ENCODE assay signal across 32 mouse cellular contexts in the genomic region with DNA sequence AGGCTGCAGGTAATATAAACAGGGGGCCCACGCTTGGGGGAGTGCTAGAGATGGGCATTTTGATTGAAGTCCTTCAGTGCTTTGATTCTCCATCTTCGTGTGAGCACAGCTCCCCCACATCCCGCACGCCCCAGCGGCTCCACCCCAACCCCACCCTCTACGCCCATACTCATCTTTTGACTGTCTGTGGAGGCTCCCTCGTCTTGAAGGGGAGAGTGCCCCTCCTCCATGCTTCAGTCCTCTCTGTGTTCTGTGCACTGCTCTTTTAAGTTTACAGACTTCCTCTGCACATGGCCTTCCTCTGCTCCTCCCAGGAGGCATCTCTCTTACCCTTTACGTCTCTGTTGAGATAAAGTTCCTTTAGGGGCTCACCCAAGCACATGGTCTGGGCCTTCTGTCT. TPM values are rescaled to one million over a fixed set of nuclear protein-coding genes. Genes with fewer than 3 reads are reported as not detected.
DNase-seq lines count a peak whose midpoint lies in the region; ATAC-seq and TF ChIP-seq lines count a peak whose summit lies in the region.
"Had no signal": no experiment of that assay in that cellular context is flagged by ENCODE, and none has a peak within 500 bp of the region (broad histone marks: within the 10 kb centered on the region; RNA-seq: fewer than 3 reads in every experiment).

No protein-coding gene starts in this region.

- peaks cover 16% of the 10 kb centered on the region for H3K4me1 ChIP-seq in E14TG2a.4 (replicated peaks; ENCODE audit: low read depth, low read length)
- H3K4me1 ChIP-seq in hindbrain, embryonic 14.5 days (replicated peaks; ENCODE audit: control insufficient read depth, insufficient read depth, low read length), result no peaks in the 10 kb centered on the region
- peaks cover 11% of the 10 kb centered on the region for H3K4me1 ChIP-seq in limb, embryonic 10.5 days
- H3K4me1 ChIP-seq: embryonic facial prominence, embryonic 12.5 days; midbrain, embryonic 15.5 days; neural tube, embryonic 13.5 days had no signal

- H3K9me3 ChIP-seq in E14TG2a.4 (ENCODE audit: low read length), result peaks cover 8% of the 10 kb centered on the region
- no peaks in the 10 kb centered on the region for H3K9me3 ChIP-seq in hindbrain, embryonic 14.5 days (ENCODE audit: control insufficient read depth, low read length)
- no peaks in the 10 kb centered on the region for H3K9me3 ChIP-seq in limb, embryonic 10.5 days (replicated peaks)
- H3K9me3 ChIP-seq: embryonic facial prominence, embryonic 12.5 days; forebrain, embryonic 12.5 days; hindbrain, embryonic 10.5 days; liver, embryonic 13.5 days; midbrain, embryonic 15.5 days; neural tube, embryonic 13.5 days had no signal

- WGBS in hindbrain, embryonic 14.5 days, result 65% methylated on average over 8 of the region's 8 CpGs
- 51% methylated on average over 8 of the region's 8 CpGs for WGBS in limb, embryonic 10.5 days

- no peaks in the 10 kb centered on the region for H3K36me3 ChIP-seq in E14TG2a.4 (ENCODE audit: insufficient read depth, low read length)
- H3K36me3 ChIP-seq in hindbrain, embryonic 14.5 days (replicated peaks; ENCODE audit: control insufficient read depth, insufficient read depth), result no peaks in the 10 kb centered on the region
- H3K36me3 ChIP-seq in limb, embryonic 10.5 days, result no peaks in the 10 kb centered on the region
- H3K36me3 ChIP-seq: embryonic facial prominence, embryonic 12.5 days; forebrain, embryonic 12.5 days; hindbrain, embryonic 10.5 days; liver, embryonic 13.5 days; midbrain, embryonic 15.5 days; neural tube, embryonic 13.5 days had no signal

- no peak for TF ChIP-seq CTCF in E14TG2a.4 (conservative IDR thresholded peaks at IDR 0.05; ENCODE audit: low read length)

- no peak overlapping the region for H3K4me2 ChIP-seq in hindbrain, embryonic 14.5 days (replicated peaks)
- H3K4me2 ChIP-seq: embryonic facial prominence, embryonic 12.5 days; forebrain, embryonic 12.5 days; liver, embryonic 13.5 days; midbrain, embryonic 15.5 days; neural tube, embryonic 13.5 days had no signal

- no peak overlapping the region for H3K27ac ChIP-seq in hindbrain, embryonic 14.5 days
- H3K27ac ChIP-seq in limb, embryonic 10.5 days, result no peak overlapping the region
- H3K27ac ChIP-seq: embryonic facial prominence, embryonic 12.5 days; forebrain, embryonic 12.5 days; heart, adult 2 months; hindbrain, embryonic 10.5 days; hindbrain, postnatal 0 days; liver, embryonic 13.5 days; midbrain, embryonic 15.5 days; neural tube, embryonic 13.5 days had no signal

- no peak overlapping the region for H3K9ac ChIP-seq in hindbrain, embryonic 14.5 days
- H3K9ac ChIP-seq: embryonic facial prominence, embryonic 12.5 days; forebrain, embryonic 12.5 days; liver, embryonic 13.5 days; midbrain, embryonic 15.5 days; neural tube, embryonic 13.5 days had no signal

- no peak for ATAC-seq in megakaryocyte, adult 5-6 weeks (ENCODE audit: poor library complexity, severe bottlenecking)
- no peak for ATAC-seq in hindbrain, embryonic 14.5 days (ENCODE audit: low FRiP score)
- ATAC-seq: hindbrain, postnatal 0 days; midbrain, embryonic 15.5 days had no signal

- H3K27me3 ChIP-seq in E14TG2a.4 (ENCODE audit: insufficient read depth, low read length), result peaks cover 23% of the 10 kb centered on the region
- no peaks in the 10 kb centered on the region for H3K27me3 ChIP-seq in hindbrain, embryonic 14.5 days (ENCODE audit: control insufficient read depth, insufficient read depth, low read length)
- no peaks in the 10 kb centered on the region for H3K27me3 ChIP-seq in limb, embryonic 10.5 days (ENCODE audit: low read depth, poor library complexity, severe bottlenecking)
- H3K27me3 ChIP-seq: embryonic facial prominence, embryonic 12.5 days; liver, embryonic 13.5 days; midbrain, embryonic 15.5 days; neural tube, embryonic 13.5 days had no signal

- H3K4me3 ChIP-seq in E14TG2a.4 (replicated peaks; ENCODE audit: low read length), result peak overlapping the region; percentile 29; the same call in 1 of the 2 replicates
- H3K4me3 ChIP-seq in hindbrain, embryonic 14.5 days (replicated peaks; ENCODE audit: low read length), result no peak overlapping the region
- H3K4me3 ChIP-seq in limb, embryonic 10.5 days, result no peak overlapping the region
- H3K4me3 ChIP-seq: embryonic facial prominence, embryonic 12.5 days; erythroblast, embryonic 14.5 days; forebrain, embryonic 12.5 days; heart, adult 2 months; hindbrain, embryonic 10.5 days; liver, embryonic 13.5 days; megakaryocyte, embryonic 14.5 days; midbrain, embryonic 15.5 days; neural tube, embryonic 13.5 days had no signal

- peak; percentile 67 for DNase-seq in CD4-positive, CD25-positive, alpha-beta regulatory T cell, adult 2 months (ENCODE audit: low read depth, low spot score)
- peak; percentile 11 to 53 for DNase-seq in thymus, adult 18-20 months
- DNase-seq in thymus, postnatal 36 days, result peak; percentile 46 to 70
- DNase-seq in hindbrain, embryonic 14.5 days (ENCODE audit: low spot score), result no peak
- no peak for DNase-seq in limb, embryonic 10.5 days (ENCODE audit: low spot score)
- DNase-seq: adrenal gland, adult 2 months; cerebellum, adult 2 months; cerebellum, postnatal 25 days; gastrocnemius, postnatal 25 days; heart, adult 2 months; kidney, adult 11 months; kidney, postnatal 36 days; liver, embryonic 13.5 days; lung, adult 2 months; lung, postnatal 14 days; retina, postnatal 1 day; right cerebral cortex, postnatal 25 days; spleen, adult 18-20 months had no signal

RNA-seq across cellular contexts. Expression of gene Gabrr2, which starts 14.9 kb away (rescaled TPM):
- not detected in 2 replicates for total RNA-seq in megakaryocyte, adult 5-6 weeks (2015)
- total RNA-seq in megakaryocyte, adult 5-6 weeks (2017), result 0.18 TPM in 1 of 2 replicates, not detected in the other
- 0.50 and 0.94 TPM in 2 replicates for polyA plus RNA-seq in hindbrain, embryonic 14.5 days (2014; fragmentation: Nextera tagmentation; extraction: Ambion mirVana)
- polyA plus RNA-seq in limb, embryonic 10.5 days (2016; fragmentation: Nextera tagmentation; extraction: Ambion mirVana), result 0.10 TPM in 1 of 2 replicates, not detected in the other
- total RNA-seq: adrenal gland, adult 2 months; ES-E14 had no signal
- polyA plus RNA-seq: erythroblast, embryonic 14.5 days; heart, postnatal 0 days; liver, embryonic 13.5 days had no signal

RNA-seq across cellular contexts. Expression of gene Ube2j1, which starts 46.5 kb away (rescaled TPM):
- 57.6 and 61.3 TPM in 2 replicates for total RNA-seq in megakaryocyte, adult 5-6 weeks (2015)
- total RNA-seq in megakaryocyte, adult 5-6 weeks (2017), result 59.9 and 65.6 TPM in 2 replicates
- polyA plus RNA-seq in hindbrain, embryonic 14.5 days (2014; fragmentation: Nextera tagmentation; extraction: Ambion mirVana), result 78.3 and 89.3 TPM in 2 replicates
- polyA plus RNA-seq in limb, embryonic 10.5 days (2016; fragmentation: Nextera tagmentation; extraction: Ambion mirVana), result 38.3 and 38.7 TPM in 2 replicates

RNA-seq across cellular contexts. Expression of gene Gabrr1, which starts 54.6 kb away (rescaled TPM):
- not detected in 2 replicates for total RNA-seq in megakaryocyte, adult 5-6 weeks (2015)
- not detected in 2 replicates for total RNA-seq in megakaryocyte, adult 5-6 weeks (2017)
- polyA plus RNA-seq in hindbrain, embryonic 14.5 days (2014; fragmentation: Nextera tagmentation; extraction: Ambion mirVana), result 0.23 and 0.24 TPM in 2 replicates
- polyA plus RNA-seq in limb, embryonic 10.5 days (2016; fragmentation: Nextera tagmentation; extraction: Ambion mirVana), result not detected in 2 replicates
- total RNA-seq: left cerebral cortex, postnatal 14 days had no signal
- polyA plus RNA-seq: adrenal gland, adult 2 months; heart, postnatal 0 days; limb, embryonic 14.5 days; liver, embryonic 13.5 days had no signal

Comparison
In these comparisons a context has a peak if more than half of its experiments do, and no peak if none do; other contexts are left out.
1. DNase-seq: peak in CD4-positive, CD25-positive, alpha-beta regulatory T cell, adult 2 months (single experiment), thymus, adult 18-20 months (2 of 2) and thymus, postnatal 36 days (2 of 2); none in hindbrain, embryonic 14.5 days (single experiment) and limb, embryonic 10.5 days (single experiment).